Mouse (Mus musculus): ENCODE data around the gene Lefty1. TPM values are rescaled to one million over a fixed set of nuclear protein-coding genes. Genes with fewer than 3 reads are reported as not detected.

Gene Lefty1
- polyA plus RNA-seq, 1 experiment from 2014 or later = 3.5 TPM

DNA sequence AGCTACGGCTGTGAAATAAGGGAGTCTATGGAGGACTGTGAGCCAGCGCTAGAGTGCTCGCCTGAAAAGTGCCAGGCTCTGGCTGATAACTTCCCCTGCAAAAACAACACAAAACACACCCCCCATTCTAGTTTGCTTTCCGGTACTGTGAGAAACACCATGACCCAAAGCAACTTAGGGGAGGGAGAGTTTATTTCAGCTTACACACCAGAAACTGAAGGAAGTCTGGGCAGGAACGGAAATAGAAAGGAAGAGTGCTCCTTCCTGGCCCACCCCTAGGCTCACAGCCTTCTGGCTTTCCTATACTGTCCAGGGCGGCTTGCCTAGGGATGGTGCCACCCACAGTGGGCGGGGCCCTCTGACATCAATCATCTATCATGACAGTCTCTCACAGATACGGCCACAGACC, 22.2 kb downstream of the Lefty1 start:
- Histone ChIP-seq H3K36me3 (ENCODE audit: control insufficient read depth, insufficient read depth) (peaks cover 3% of the 10 kb centered on the region; the same call in 1 of the 2 replicates), H3K27me3 (ENCODE audit: control insufficient read depth, insufficient read depth, low read depth, low read length) (no peaks in the 10 kb centered on the region), H3K4me1 (ENCODE audit: control insufficient read depth, low read depth, low read length) (peaks cover 2% of the 10 kb centered on the region), H3K9ac (ENCODE audit: low read depth, low read length) (no peak overlapping the region), H3K9me3 (replicated peaks; ENCODE audit: control insufficient read depth, low read length) (no peaks in the 10 kb centered on the region), H3K4me2 (ENCODE audit: low read depth, low read length) (no peak overlapping the region), H3K4me3 (ENCODE audit: low read depth, low read length) (no peak overlapping the region), H3K27ac (ENCODE audit: low read length) (no peak overlapping the region)
- ATAC-seq (ENCODE audit: low read depth) = peak; percentile 66
- 39% methylated on average over 8 of the region's 8 CpGs for WGBS (ENCODE audit: insufficient replicate concordance)

DNA sequence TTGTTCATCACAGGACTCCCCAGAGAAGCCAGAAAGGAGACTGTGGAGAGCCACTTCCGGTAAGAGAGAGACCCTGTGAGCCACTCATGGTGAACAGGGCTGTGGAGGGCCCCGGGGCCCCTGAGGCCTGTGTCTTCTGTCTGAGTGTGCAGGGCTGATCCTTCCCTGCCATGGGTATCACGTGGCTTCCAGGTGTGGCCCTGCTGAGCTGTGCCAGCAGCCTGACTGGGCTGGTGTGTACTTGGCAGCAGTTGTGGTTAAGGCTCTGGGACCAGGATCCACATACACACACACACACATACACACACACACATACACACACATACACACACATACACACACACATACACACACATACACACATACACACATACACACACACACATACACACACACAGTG, 23.2 kb downstream of the Lefty1 start:
- no peak for ATAC-seq (ENCODE audit: low read depth)
- Histone ChIP-seq H3K4me2 (ENCODE audit: low read depth, low read length) (no peak overlapping the region), H3K4me1 (ENCODE audit: control insufficient read depth, low read depth, low read length) (peaks cover under 1% of the 10 kb centered on the region), H3K9me3 (replicated peaks; ENCODE audit: control insufficient read depth, low read length) (no peaks in the 10 kb centered on the region), H3K36me3 (ENCODE audit: control insufficient read depth, insufficient read depth) (peaks cover 8% of the 10 kb centered on the region), H3K27me3 (ENCODE audit: control insufficient read depth, insufficient read depth, low read depth, low read length) (no peaks in the 10 kb centered on the region), H3K27ac (ENCODE audit: low read length) (no peak overlapping the region), H3K4me3 (ENCODE audit: low read depth, low read length) (no peak overlapping the region), H3K9ac (ENCODE audit: low read depth, low read length) (no peak overlapping the region)
- 70% methylated on average over 3 of the region's 3 CpGs for WGBS (ENCODE audit: insufficient replicate concordance)

DNA sequence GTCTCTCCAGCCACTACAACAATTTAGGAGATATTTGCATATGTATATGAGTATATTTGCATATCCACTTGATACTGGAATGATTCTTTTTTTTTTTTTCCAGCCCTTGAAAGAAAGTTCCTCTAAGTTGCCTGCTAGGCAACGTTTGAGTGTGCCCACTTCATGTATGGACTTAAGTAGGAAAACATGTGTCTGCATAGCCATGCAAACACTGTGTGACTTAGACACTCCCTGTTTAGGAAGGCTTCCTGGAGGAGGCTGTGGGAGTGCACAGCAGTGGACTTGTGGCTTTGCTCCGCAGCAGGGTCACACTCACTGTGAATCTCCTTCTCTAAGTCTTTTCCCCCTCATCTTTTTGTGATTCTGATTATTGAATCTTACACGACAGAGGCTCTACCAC, 24.0 kb downstream of the Lefty1 start:
- H3K9ac ChIP-seq (ENCODE audit: low read depth, low read length) = no peak overlapping the region
- H3K4me1 ChIP-seq (ENCODE audit: control insufficient read depth, low read depth, low read length) = no peaks in the 10 kb centered on the region
- H3K27me3 ChIP-seq (ENCODE audit: control insufficient read depth, insufficient read depth, low read depth, low read length) = no peaks in the 10 kb centered on the region
- H3K36me3 ChIP-seq (ENCODE audit: control insufficient read depth, insufficient read depth) = peaks cover 9% of the 10 kb centered on the region
- ATAC-seq (ENCODE audit: low read depth) = no peak
- H3K9me3 ChIP-seq (replicated peaks; ENCODE audit: control insufficient read depth, low read length) = no peaks in the 10 kb centered on the region
- H3K27ac ChIP-seq (ENCODE audit: low read length) = no peak overlapping the region
- WGBS (ENCODE audit: insufficient replicate concordance) = 67% methylated on average over 3 of the region's 3 CpGs
- no peak overlapping the region for H3K4me3 ChIP-seq (ENCODE audit: low read depth, low read length)
- no peak overlapping the region for H3K4me2 ChIP-seq (ENCODE audit: low read depth, low read length)

DNA sequence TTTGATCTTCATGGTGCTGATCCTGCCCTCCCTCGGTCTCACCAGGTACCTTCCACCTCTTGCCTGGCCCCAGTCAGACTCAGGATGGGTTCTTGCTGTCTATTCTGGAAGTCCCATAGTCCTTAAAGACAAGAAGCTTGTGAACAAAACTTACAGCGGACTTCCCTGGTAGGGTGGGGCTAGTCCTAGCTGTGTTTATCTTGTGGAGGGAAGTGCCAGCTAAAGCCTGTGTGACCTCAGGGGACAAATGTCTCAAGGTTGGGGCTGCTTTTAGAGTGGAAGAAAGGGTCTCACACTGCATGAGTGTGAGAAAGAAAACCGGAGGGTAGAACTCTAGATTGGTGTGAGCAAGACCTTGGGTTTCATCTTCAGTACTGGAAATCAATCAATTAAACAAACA, 31.0 kb downstream of the Lefty1 start:
- Histone ChIP-seq H3K36me3 (ENCODE audit: control insufficient read depth, insufficient read depth) (peaks cover 25% of the 10 kb centered on the region), H3K27me3 (ENCODE audit: control insufficient read depth, insufficient read depth, low read depth, low read length) (no peaks in the 10 kb centered on the region), H3K4me1 (ENCODE audit: control insufficient read depth, low read depth, low read length) (no peaks in the 10 kb centered on the region), H3K27ac (ENCODE audit: low read length) (no peak overlapping the region), H3K4me2 (ENCODE audit: low read depth, low read length) (no peak overlapping the region), H3K9ac (ENCODE audit: low read depth, low read length) (no peak overlapping the region), H3K4me3 (ENCODE audit: low read depth, low read length) (no peak overlapping the region), H3K9me3 (replicated peaks; ENCODE audit: control insufficient read depth, low read length) (no peaks in the 10 kb centered on the region)
- WGBS (ENCODE audit: insufficient replicate concordance) = 74% methylated on average over 3 of the region's 3 CpGs
- ATAC-seq (ENCODE audit: low read depth) = no peak

DNA sequence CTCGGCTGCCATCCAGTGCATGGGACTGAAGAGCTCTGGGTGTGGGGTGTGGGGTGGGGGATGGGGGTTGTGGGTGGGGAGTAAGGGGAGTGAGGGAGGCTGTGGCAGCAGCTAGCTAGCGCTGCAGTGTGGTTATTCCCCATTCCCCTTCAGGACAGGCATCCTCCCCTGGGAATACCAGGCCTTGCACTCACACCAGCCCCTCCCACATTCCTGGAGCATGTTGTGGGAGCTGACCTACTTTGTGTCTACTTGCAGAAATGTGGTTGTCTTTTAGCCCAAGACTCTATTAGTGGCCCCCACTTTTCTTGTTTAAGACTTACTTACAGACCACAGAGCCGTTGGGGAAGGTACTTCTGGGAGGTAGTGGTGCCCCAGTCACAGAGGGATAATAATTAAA, 31.7 kb downstream of the Lefty1 start:
- Histone ChIP-seq H3K36me3 (ENCODE audit: control insufficient read depth, insufficient read depth) (peaks cover 25% of the 10 kb centered on the region), H3K27ac (ENCODE audit: low read length) (no peak overlapping the region), H3K4me3 (ENCODE audit: low read depth, low read length) (no peak overlapping the region), H3K9me3 (replicated peaks; ENCODE audit: control insufficient read depth, low read length) (no peaks in the 10 kb centered on the region), H3K4me2 (ENCODE audit: low read depth, low read length) (no peak overlapping the region), H3K4me1 (ENCODE audit: control insufficient read depth, low read depth, low read length) (no peaks in the 10 kb centered on the region), H3K27me3 (ENCODE audit: control insufficient read depth, insufficient read depth, low read depth, low read length) (no peaks in the 10 kb centered on the region), H3K9ac (ENCODE audit: low read depth, low read length) (no peak overlapping the region)
- 82% methylated on average over 3 of the region's 3 CpGs for WGBS (ENCODE audit: insufficient replicate concordance)
- ATAC-seq (ENCODE audit: low read depth) = no peak

DNA sequence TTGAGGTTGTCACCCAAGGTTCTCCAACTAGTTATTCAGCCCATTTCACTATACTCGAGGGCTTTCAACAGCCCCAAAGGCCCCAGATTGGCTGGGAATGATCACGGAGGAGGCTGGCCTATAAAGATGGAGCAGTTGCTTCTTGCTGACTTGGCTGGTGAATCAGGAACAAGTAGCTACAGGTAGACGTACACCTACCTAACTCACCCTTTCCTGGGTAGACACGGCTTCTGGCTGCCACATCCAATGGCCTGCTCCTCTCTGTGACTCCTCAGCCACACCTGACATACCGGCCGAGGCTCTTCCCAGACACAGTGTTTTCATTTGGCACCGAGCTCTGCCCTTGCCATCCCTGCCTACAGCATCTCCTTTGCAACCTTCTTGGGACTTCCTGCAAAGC, 32.4 kb downstream of the Lefty1 start:
- Histone ChIP-seq H3K27ac (ENCODE audit: low read length) (no peak overlapping the region), H3K4me3 (ENCODE audit: low read depth, low read length) (no peak overlapping the region), H3K27me3 (ENCODE audit: control insufficient read depth, insufficient read depth, low read depth, low read length) (no peaks in the 10 kb centered on the region), H3K9ac (ENCODE audit: low read depth, low read length) (no peak overlapping the region), H3K36me3 (ENCODE audit: control insufficient read depth, insufficient read depth) (peaks cover 21% of the 10 kb centered on the region), H3K4me1 (ENCODE audit: control insufficient read depth, low read depth, low read length) (no peaks in the 10 kb centered on the region), H3K4me2 (ENCODE audit: low read depth, low read length) (no peak overlapping the region), H3K9me3 (replicated peaks; ENCODE audit: control insufficient read depth, low read length) (no peaks in the 10 kb centered on the region)
- 80% methylated on average over 7 of the region's 7 CpGs for WGBS (ENCODE audit: insufficient replicate concordance)
- ATAC-seq (ENCODE audit: low read depth) = no peak

DNA sequence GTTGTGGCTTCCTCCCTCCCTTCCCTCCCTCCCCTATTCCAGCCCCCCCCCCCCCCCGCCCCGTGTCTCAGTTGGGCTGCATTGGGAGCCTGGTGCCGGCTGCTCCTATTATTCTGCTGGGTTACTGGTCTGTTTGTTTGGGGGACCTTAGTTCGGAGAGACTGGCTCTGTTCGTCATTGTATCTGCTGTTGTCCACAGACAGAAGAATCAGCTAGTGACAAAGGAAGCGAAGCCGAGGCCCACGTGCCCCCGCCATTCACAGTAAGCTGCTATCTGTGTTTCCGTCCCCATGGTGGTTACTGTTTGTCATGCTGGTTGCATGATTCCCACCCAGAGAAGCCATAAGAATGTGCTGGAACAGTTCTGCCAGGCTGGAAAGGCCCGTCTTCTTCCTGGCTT, 38.1 kb downstream of the Lefty1 start:
- H3K36me3 ChIP-seq (ENCODE audit: control insufficient read depth, insufficient read depth) = peaks cover 9% of the 10 kb centered on the region
- H3K9ac ChIP-seq (ENCODE audit: low read depth, low read length) = no peak overlapping the region
- 67% methylated on average over 10 of the region's 11 CpGs for WGBS (ENCODE audit: insufficient replicate concordance)
- H3K4me3 ChIP-seq (ENCODE audit: low read depth, low read length) = no peak overlapping the region
- H3K27ac ChIP-seq (ENCODE audit: low read length) = no peak overlapping the region
- no peaks in the 10 kb centered on the region for H3K9me3 ChIP-seq (replicated peaks; ENCODE audit: control insufficient read depth, low read length)
- no peak for ATAC-seq (ENCODE audit: low read depth)
- H3K4me2 ChIP-seq (ENCODE audit: low read depth, low read length) = no peak overlapping the region
- H3K27me3 ChIP-seq (ENCODE audit: control insufficient read depth, insufficient read depth, low read depth, low read length) = no peaks in the 10 kb centered on the region
- H3K4me1 ChIP-seq (ENCODE audit: control insufficient read depth, low read depth, low read length) = no peaks in the 10 kb centered on the region; the same call in 1 of the 2 replicates

DNA sequence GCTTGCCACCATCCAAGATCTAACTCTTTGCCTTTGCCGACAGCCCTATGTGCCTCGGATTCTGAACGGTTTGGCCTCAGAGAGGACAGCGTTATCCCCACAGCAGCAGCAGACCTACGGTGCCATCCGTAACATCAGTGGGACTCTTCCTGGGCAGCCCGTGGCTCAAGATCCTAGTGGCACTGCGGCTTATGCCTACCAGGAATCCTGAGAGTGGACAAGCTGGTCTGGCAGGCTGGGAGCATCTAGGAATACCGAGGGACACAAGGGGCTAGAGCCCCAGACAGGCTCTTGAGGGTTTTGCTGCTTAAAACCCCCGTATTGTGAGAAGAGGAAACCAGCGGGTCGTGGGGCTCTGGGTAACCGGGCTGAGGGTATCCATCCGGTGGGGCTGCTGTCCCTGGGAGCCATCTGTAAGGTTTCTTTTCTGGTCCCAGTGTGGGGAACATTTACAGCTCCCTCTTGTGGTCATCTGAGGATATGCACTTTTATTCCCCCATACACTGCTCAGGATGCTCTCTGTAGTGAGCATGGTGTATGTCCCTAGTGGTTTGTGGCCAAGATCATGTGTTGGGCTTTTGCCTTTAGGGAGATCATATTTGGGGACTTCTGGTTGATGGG, 39.4 kb downstream of the Lefty1 start:
- no peaks in the 10 kb centered on the region for H3K27me3 ChIP-seq (ENCODE audit: control insufficient read depth, insufficient read depth, low read depth, low read length)
- H3K27ac ChIP-seq (ENCODE audit: low read length) = no peak overlapping the region
- no peak overlapping the region for H3K9ac ChIP-seq (ENCODE audit: low read depth, low read length)
- H3K36me3 ChIP-seq (ENCODE audit: control insufficient read depth, insufficient read depth) = peaks cover 4% of the 10 kb centered on the region; the same call in 1 of the 2 replicates
- WGBS (ENCODE audit: insufficient replicate concordance) = 55% methylated on average over 14 of the region's 14 CpGs
- H3K4me3 ChIP-seq (ENCODE audit: low read depth, low read length) = no peak overlapping the region
- no peak overlapping the region for H3K4me2 ChIP-seq (ENCODE audit: low read depth, low read length)
- H3K4me1 ChIP-seq (ENCODE audit: control insufficient read depth, low read depth, low read length) = no peaks in the 10 kb centered on the region; the same call in 1 of the 2 replicates
- ATAC-seq (ENCODE audit: low read depth) = peak; percentile 58
- no peaks in the 10 kb centered on the region for H3K9me3 ChIP-seq (replicated peaks; ENCODE audit: control insufficient read depth, low read length)

DNA sequence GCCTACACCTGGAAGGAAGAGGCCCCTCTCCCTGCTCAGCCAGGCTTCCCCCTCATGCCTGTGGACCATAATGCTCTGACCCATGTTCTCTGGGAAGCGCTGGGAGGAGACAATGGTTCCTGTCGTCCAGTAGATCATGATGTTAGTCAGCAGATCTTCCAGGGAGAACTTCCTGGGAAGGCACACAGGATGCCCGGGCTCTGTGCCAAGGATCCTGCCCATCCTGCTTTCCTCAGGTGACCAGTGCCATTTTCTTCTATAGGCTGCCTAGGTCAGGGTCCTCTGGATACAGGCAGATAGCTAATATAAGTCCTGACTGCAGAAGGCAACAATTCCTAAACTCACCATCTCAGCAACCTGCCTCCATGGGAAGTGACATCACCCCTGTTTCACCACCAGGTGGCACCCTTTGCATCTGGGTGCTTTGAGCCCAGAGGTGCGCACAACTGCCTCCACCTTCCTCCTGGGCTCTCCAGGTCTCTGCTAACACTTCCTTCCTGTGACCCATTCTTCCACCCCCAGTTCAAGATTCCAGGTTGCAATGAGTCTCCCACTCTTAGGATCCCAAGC, 41.4 kb downstream of the Lefty1 start:
- ATAC-seq (ENCODE audit: low read depth) = no peak
- peaks cover 3% of the 10 kb centered on the region for H3K4me1 ChIP-seq (ENCODE audit: control insufficient read depth, low read depth, low read length)
- no peak overlapping the region for H3K9ac ChIP-seq (ENCODE audit: low read depth, low read length)
- no peak overlapping the region for H3K4me3 ChIP-seq (ENCODE audit: low read depth, low read length)
- H3K4me2 ChIP-seq (ENCODE audit: low read depth, low read length) = no peak overlapping the region
- H3K9me3 ChIP-seq (replicated peaks; ENCODE audit: control insufficient read depth, low read length) = no peaks in the 10 kb centered on the region
- 52% methylated on average over 4 of the region's 4 CpGs for WGBS (ENCODE audit: insufficient replicate concordance)
- no peak overlapping the region for H3K27ac ChIP-seq (ENCODE audit: low read length)
- H3K27me3 ChIP-seq (ENCODE audit: control insufficient read depth, insufficient read depth, low read depth, low read length) = no peaks in the 10 kb centered on the region
- H3K36me3 ChIP-seq (ENCODE audit: control insufficient read depth, insufficient read depth) = no peaks in the 10 kb centered on the region; the same call in 1 of the 2 replicates
